Mouse (Mus musculus) left cerebral cortex, postnatal 10 days (tissue): ENCODE measurements around the gene Cd55b. TPM values are rescaled to one million over a fixed set of nuclear protein-coding genes. Genes with fewer than 3 reads are reported as not detected.
"Not testable (repeated sequence)": the region's sequence is repeated elsewhere in the genome, so short reads cannot be mapped to it uniquely, and the experiment has no call there.

ENCODE experiments used
- DNase-seq, 2 experiments: peaks; one replicate each; pipeline ENCODE4 v3.0.0; 2021 to 2022; ENCODE audit warnings: low spot score in 2 of 2, mixed read lengths in 1 of 2; ENCODE audit errors: extremely low spot score in 1 of 2
- intact Hi-C: fragments of 180-260 bp; cut with DNase I; formaldehyde crosslinking; loops from one replicate; pipeline ENCODE4 v1.15.1; 2025
- total RNA-seq, 2 experiments: library from RNA; stranded (reverse); gene quantifications; 2 replicates each; pipeline ENCODE4 v1.2.3; 2021

Gene Cd55b
- not detected for total RNA-seq

GRCm38 (mm10) chr1:130422664-130423111 is at the start of gene Cd55b:
Gene Cd55b (minus strand): TSS chr1:130423009.
- intact Hi-C loops, result no loop called here
- DNase-seq, result peak; percentile 6 to 53

- intact Hi-C loops, result no loop called here
- DNase-seq, result no peak
Observed at GRCm38 (mm10) chr1:130470074-130470473, 47.3 kb upstream of the Cd55b start.

GRCm38 (mm10) chr1:130467453-130467852 is 44.6 kb upstream of the Cd55b start:
- DNase-seq, result no peak
- intact Hi-C loops, result no loop called here

GRCm38 (mm10) chr1:130464173-130464572 is 41.4 kb upstream of the Cd55b start:
- no peak for DNase-seq
- intact Hi-C loops, result no loop called here

GRCm38 (mm10) chr1:130462867-130463266 is 40.1 kb upstream of the Cd55b start:
- DNase-seq, result peak in 1 of 2 experiments; percentile 18
- intact Hi-C loops, result no loop called here

- peak; percentile 85 to 92 for DNase-seq
- intact Hi-C loops, result no loop called here
Observed at GRCm38 (mm10) chr1:130462084-130462861, 39.5 kb upstream of the Cd55b start, which contains the start of gene Cd55. Gene Cd55 (minus strand): TSS chr1:130462744.

GRCm38 (mm10) chr1:130455111-130455510 is 32.3 kb upstream of the Cd55b start:
- DNase-seq, result no peak

GRCm38 (mm10) chr1:130442930-130443329 is 20.1 kb upstream of the Cd55b start:
- DNase-seq, intact Hi-C loops: not testable (repeated sequence)

More at GRCm38 (mm10) chr1:130455111-130455510, 32.3 kb upstream of the Cd55b start:
- intact Hi-C loops, result no loop called here

GRCm38 (mm10) chr1:130430920-130431319 is 8.1 kb upstream of the Cd55b start:
- intact Hi-C loops, result no loop called here
- no peak for DNase-seq

- DNase-seq, intact Hi-C loops: not testable (repeated sequence)
Observed at GRCm38 (mm10) chr1:130428667-130429066, 5.9 kb upstream of the Cd55b start.

GRCm38 (mm10) chr1:130427175-130427853 is 4.5 kb upstream of the Cd55b start:
- not testable (repeated sequence) for DNase-seq

GRCm38 (mm10) chr1:130422033-130422432 is 776 bp downstream of the Cd55b start:
- intact Hi-C loops, DNase-seq: not testable (repeated sequence)

More at GRCm38 (mm10) chr1:130427175-130427853, 4.5 kb upstream of the Cd55b start:
- intact Hi-C loops, result not testable (repeated sequence)

- intact Hi-C loops, result not testable (repeated sequence)
Observed at GRCm38 (mm10) chr1:130397109-130397508, 25.7 kb downstream of the Cd55b start.

GRCm38 (mm10) chr1:130387282-130387681 is 35.5 kb downstream of the Cd55b start:
- intact Hi-C loops, DNase-seq: not testable (repeated sequence)

More at GRCm38 (mm10) chr1:130397109-130397508, 25.7 kb downstream of the Cd55b start:
- DNase-seq, result not testable (repeated sequence)

- intact Hi-C loops, result no loop called here
- DNase-seq, result no peak
Observed at GRCm38 (mm10) chr1:130377726-130378429, 44.9 kb downstream of the Cd55b start.

GRCm38 (mm10) chr1:130374173-130374785 is 48.5 kb downstream of the Cd55b start:
- intact Hi-C loops, result no loop called here
- no peak for DNase-seq

GRCm38 (mm10) chr1:130373398-130374083 is 49.3 kb downstream of the Cd55b start:
- no peak for DNase-seq
- intact Hi-C loops, result no loop called here

- intact Hi-C loops, result no loop called here
Observed at GRCm38 (mm10) chr1:130371895-130372528, 50.8 kb downstream of the Cd55b start.

More at GRCm38 (mm10) chr1:130371895-130372528, 50.8 kb downstream of the Cd55b start:
- DNase-seq, result peak; percentile 22 to 52
